Mouse (Mus musculus) ES-E14 (cell line): Measurements from ENCODE around the gene Bmp10.

Source experiments
- CHD2 ChIP-seq: IDR thresholded peaks from 2 replicates; pipeline ENCODE4 v1.6.1; 2014; ENCODE audit warnings: mild to moderate bottlenecking, low read depth, low read length, inconsistent platforms
- HCFC1 ChIP-seq: IDR thresholded peaks from 2 replicates; pipeline ENCODE4 v1.6.1; 2012; ENCODE audit warnings: low read length, inconsistent platforms, borderline replicate concordance; ENCODE audit not compliant: insufficient read depth
- MAFK ChIP-seq: IDR thresholded peaks from 2 replicates; pipeline ENCODE4 v1.6.1; 2014; ENCODE audit warnings: mild to moderate bottlenecking, low read depth, low read length, inconsistent platforms; ENCODE audit not compliant: insufficient read depth
- ZC3H11A ChIP-seq: IDR thresholded peaks from 2 replicates; pipeline ENCODE4 v1.6.1; 2012; ENCODE audit warnings: low read depth, mild to moderate bottlenecking, inconsistent platforms, low read length, borderline replicate concordance
- ZNF384 ChIP-seq: IDR thresholded peaks from 2 replicates; pipeline ENCODE4 v1.6.1; 2012; ENCODE audit warnings: low read depth, low read length, inconsistent platforms

- no peak for TF ChIP-seq ZNF384
- no peak for TF ChIP-seq CHD2
- TF ChIP-seq MAFK = no peak
- TF ChIP-seq ZC3H11A = no peak
- no peak for TF ChIP-seq HCFC1
Measured at GRCm38 (mm10) chr6:87466221-87466620, 37.4 kb downstream of the Bmp10 start.
